Mouse (Mus musculus) cerebellum, adult 11-12 months (tissue): ENCODE measurements around the gene Lrrc58.

ENCODE experiments used
- DNase-seq: peaks from one replicate; pipeline ENCODE4 v3.0.0; 2022

Gene Lrrc58

GRCm38 (mm10) chr16:37869470-37870231 is 1.5 kb downstream of the Lrrc58 start:
- DNase-seq = no peak

GRCm38 (mm10) chr16:37871112-37871715 is 3.0 kb downstream of the Lrrc58 start:
- peak; percentile 18 for DNase-seq

- no peak for DNase-seq
These were observed 6.5 kb downstream of the Lrrc58 start for GRCm38 (mm10) chr16:37874501-37875235.

- no peak for DNase-seq
These were observed 9.2 kb downstream of the Lrrc58 start for GRCm38 (mm10) chr16:37877406-37877805.

- no peak for DNase-seq
These were observed 10.8 kb downstream of the Lrrc58 start for GRCm38 (mm10) chr16:37878951-37879505.

- no peak for DNase-seq
These were observed 11.7 kb downstream of the Lrrc58 start for GRCm38 (mm10) chr16:37879750-37880419.

- DNase-seq = no peak
These were observed 13.0 kb downstream of the Lrrc58 start for GRCm38 (mm10) chr16:37881168-37881567.

- DNase-seq = no peak
These were observed 20.8 kb downstream of the Lrrc58 start for GRCm38 (mm10) chr16:37888986-37889385.

- no peak for DNase-seq
These were observed 24.5 kb downstream of the Lrrc58 start for GRCm38 (mm10) chr16:37892667-37893066.

- no peak for DNase-seq
These were observed 25.2 kb downstream of the Lrrc58 start for GRCm38 (mm10) chr16:37893381-37893780.

GRCm38 (mm10) chr16:37893942-37894341 is 25.8 kb downstream of the Lrrc58 start:
- no peak for DNase-seq

GRCm38 (mm10) chr16:37898790-37899189 is 30.6 kb downstream of the Lrrc58 start:
- no peak for DNase-seq

GRCm38 (mm10) chr16:37899357-37899756 is 31.2 kb downstream of the Lrrc58 start:
- no peak for DNase-seq

- no peak for DNase-seq
These were observed 33.1 kb downstream of the Lrrc58 start for GRCm38 (mm10) chr16:37901318-37901717.

- DNase-seq = no peak
These were observed 38.3 kb downstream of the Lrrc58 start for GRCm38 (mm10) chr16:37906456-37906855.

- no peak for DNase-seq
These were observed 42.9 kb downstream of the Lrrc58 start for GRCm38 (mm10) chr16:37911086-37911485.

- DNase-seq = no peak
These were observed 48.1 kb downstream of the Lrrc58 start, which contains the start of gene Gpr156 for GRCm38 (mm10) chr16:37916138-37916817. Gene Gpr156 (plus strand): TSS chr16:37916496.

- no peak for DNase-seq
These were observed 48.6 kb downstream of the Lrrc58 start for GRCm38 (mm10) chr16:37916818-37917201.

GRCm38 (mm10) chr16:37919000-37919399 is 50.8 kb downstream of the Lrrc58 start:
- DNase-seq = no peak

- no peak for DNase-seq
These were observed 52.7 kb downstream of the Lrrc58 start for GRCm38 (mm10) chr16:37920842-37921409.

- no peak for DNase-seq
These were observed 57.9 kb downstream of the Lrrc58 start for GRCm38 (mm10) chr16:37926087-37926486.

GRCm38 (mm10) chr16:37927117-37927516 is 58.9 kb downstream of the Lrrc58 start:
- DNase-seq = no peak
